Mouse (Mus musculus): ENCODE measurements around the gene Etv5.

DNA sequence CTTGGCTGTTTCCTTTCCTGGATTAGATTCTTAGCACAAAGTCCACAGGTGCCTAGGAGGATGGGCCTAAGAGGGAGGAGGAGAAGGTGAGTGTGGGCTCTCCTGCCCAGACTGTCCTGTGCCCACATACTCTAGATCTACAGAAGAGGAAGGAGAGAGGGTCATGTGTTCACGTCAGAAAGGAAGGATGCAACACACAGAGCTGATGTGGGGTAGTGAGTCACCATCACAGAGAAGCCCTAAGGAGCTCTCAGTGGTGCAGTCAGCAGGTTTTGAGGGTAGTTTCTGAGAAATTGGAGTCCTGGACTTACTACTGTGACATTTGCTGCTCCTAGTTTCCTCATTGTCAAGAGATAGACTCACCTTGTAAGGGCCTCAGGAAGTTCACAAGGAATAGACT is 21.4 kb upstream of the Etv5 start:
- no peak for TF ChIP-seq CTCF (IDR thresholded peaks at IDR 0.05; ENCODE audit: insufficient read depth, low read length)
- TF ChIP-seq POLR2A (IDR thresholded peaks at IDR 0.05; ENCODE audit: borderline replicate concordance, extremely low read depth, low read depth, low read length), result no peak

Data from lung, adult 2 months (tissue).